Mouse (Mus musculus): ENCODE results near the gene Gngt2.

Gngt2 gene

DNA sequence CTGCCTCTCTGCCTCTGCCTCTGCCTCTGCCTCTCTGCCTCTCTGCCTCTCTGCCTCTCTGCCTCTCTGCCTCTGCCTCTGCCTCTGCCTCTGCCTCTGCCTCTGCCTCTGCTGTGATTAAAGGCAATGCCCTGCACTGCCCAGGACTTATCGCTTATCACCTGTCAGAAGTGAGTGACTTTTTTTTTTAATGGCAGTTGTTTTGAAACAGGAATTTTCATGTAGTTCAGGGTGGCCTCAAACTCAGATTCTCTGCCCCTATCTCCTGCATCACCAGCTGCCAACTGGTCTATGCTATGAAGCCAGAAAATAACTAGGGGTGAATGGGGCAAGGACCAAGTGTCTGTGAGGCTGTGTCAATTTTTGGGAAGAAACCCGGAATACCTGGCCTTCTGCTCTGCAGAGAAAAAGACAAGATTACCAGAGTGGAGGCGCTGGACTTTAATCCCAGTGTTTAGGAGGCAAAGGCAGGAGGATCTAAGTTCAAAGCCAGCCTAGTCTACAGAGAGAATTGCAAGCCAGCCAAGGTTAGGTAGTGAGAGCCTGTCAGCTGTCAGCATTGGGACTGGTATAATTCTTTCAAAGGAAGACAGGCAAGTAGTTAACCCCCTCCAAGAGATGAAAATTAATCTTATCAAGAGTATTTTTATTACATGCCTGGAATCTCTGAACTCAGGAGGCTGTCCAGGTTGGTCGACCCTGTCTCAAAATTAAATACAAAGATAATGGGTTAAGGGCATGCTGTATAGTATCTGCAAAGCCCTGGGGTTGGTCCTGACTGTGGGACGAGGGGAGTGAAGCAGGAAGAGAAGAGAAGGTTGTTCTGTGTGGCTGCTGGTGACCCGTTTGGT lies 10.5 kb upstream of the Gngt2 start:
- no peak for DNase-seq (ENCODE audit: low spot score in 2 of 2)

DNA sequence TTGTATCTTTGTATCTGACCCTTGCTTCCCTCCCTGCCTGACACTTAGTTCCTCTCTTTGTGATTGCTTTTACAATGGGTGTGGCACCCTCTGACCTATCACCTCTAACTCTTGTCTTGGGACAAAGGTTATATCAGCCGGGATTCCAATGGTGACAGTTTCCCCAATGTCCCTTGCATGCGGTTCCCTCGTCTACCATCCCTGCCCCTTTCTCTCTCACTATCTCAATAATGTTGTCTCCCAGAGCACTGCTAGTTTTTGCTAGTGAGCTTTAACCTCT lies 9.9 kb upstream of the Gngt2 start:
- peak in 1 of 2 experiments; percentile 67 for DNase-seq (ENCODE audit: low spot score in 2 of 2)

DNA sequence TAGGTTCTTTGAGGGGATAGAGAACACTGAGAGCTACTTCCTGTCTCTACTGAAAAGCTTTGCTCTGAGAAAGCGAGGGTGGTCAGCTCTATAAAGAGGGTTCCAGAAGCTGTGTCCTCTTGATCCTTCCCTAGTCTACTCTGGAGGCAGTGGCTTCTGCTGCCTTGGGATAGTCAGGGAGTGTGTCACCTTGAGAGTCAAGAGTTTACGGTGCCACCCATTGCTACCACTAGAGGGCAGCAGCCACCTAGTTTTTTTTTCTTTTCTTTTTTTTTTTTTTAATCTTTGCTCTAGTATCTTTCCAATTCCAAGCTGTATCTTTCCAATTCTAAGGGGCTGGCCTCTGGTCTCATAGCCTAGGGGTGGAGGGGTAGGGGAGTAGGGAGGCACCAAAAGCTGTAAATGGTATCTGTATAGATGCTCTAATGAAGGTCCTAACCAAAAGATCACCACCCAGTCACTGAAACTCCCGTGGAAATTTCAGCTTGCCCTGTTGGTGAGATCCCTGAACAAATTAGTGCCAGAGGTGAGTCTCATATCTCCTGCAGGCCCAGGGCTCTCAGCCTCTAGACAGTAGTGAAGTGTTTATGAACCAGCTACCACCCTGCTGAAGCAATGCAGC lies 9.4 kb upstream of the Gngt2 start:
- DNase-seq (ENCODE audit: low spot score in 2 of 2) = peak; percentile 75 to 90

DNA sequence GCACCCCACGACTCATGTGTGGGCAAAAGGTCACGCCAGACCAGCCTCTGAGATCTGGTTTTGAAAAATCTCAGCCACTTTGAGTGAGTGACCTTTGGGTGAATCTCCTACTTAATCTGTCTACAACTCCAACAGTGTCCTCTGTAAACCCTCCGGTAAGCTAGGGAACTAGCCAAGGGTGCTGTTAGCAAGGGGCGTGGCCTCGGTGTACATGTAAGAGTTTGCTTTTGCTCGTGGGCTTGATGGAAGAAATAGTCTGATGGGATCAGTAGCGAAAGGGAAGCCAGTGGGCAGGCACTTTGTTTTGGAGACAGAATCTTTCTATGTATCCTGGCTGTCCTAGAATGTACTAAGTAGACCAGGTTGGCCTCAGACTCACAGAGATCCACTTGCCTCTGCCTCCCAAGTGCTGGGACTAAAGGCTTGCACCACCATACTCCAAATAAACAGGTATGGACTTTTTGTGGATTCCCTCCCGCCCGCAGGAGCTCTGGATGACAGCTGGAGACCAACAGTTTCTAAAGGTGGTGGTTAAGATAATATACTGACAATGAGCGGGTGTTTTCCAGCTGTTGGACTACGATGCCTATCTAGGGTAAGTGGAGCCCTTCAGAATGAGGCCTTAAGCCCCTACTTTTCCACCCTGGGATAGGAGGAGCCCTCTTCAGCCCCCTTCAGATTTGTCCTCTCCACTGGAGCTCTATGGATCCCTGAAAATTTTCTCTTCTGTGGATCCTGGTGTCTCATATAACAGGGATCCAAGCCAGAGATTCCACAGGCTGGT lies 8.6 kb upstream of the Gngt2 start:
- DNase-seq (ENCODE audit: low spot score in 2 of 2) = no peak

DNA sequence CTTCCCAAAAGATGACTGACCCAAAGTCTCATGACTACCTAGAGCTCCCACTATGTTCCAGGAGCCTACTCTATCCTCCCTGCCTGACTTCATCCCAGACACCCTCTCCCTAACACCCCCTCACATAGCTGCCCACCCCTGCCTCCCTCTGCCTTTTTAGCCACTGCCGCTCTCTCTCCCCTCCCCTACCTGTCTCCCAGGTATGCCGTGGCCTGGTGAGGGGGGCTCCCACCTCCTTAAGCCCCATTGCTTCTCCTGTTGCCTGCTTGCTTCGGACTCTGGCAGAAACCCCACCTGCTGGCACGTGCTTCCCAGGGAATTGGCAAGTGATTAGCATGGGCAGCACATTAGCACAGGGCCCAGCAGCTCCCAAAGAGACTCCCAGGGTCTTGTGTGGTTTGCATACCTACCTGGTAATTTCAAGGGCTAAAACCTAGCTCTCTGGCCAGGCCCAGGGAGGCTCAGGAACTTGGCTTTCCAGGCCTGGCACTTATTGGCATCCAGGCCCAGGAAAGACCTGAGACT lies 7.4 kb upstream of the Gngt2 start:
- peak in 1 of 2 experiments; percentile 65 for DNase-seq (ENCODE audit: low spot score in 2 of 2)

DNA sequence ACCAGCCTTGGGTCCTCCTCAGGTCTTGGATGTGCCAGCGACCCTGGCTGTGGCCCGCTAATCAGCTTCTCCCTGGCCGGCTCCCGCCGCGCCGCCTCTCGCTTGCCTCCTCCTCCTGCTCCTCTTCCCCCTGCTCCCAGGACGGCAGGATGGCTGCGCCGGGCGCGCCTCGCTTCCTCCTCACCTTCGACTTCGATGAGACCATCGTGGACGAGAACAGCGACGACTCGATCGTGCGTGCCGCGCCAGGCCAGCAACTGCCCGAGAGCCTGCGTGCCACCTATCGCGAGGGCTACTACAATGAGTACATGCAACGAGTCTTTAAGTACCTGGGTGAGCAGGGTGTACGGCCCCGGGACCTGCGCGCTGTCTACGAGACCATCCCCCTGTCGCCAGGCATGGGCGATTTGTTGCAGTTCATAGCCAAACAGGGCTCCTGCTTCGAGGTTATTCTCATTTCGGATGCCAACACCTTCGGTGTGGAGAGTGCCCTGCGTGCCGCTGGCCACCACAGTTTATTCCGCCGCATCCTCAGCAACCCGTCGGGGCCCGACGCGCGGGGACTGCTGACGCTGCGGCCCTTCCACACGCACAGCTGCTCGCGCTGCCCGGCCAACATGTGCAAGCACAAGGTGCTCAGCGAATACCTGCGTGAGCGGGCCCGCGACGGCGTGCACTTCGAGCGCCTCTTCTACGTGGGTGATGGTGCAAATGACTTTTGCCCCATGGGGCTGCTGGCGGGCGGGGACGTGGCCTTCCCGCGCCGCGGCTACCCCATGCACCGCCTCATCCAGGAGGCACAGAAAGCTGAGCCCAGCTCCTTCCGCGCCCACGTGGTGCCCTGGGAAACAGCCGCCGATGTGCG lies 6.4 kb upstream of the Gngt2 start:
- DNase-seq (ENCODE audit: low spot score in 2 of 2) = peak in 1 of 2 experiments; percentile 76

DNA sequence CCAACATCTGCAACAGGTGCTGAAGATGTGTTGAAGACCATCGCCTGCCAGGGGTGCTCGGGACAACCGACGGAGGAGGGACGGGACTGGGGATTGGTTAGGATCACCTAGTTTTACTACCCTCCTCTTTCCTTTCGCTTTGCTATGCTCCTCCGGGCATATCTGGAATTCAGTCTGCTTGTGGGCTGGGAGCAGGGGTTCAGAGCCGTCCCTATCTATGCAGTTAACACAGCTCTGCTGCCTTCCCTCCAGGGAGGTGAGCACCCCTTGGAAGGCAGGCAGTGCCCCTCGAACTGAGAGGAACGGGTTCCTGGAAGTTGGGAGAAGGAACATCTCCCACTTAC lies 5.8 kb upstream of the Gngt2 start:
- DNase-seq (ENCODE audit: low spot score in 2 of 2) = no peak

DNA sequence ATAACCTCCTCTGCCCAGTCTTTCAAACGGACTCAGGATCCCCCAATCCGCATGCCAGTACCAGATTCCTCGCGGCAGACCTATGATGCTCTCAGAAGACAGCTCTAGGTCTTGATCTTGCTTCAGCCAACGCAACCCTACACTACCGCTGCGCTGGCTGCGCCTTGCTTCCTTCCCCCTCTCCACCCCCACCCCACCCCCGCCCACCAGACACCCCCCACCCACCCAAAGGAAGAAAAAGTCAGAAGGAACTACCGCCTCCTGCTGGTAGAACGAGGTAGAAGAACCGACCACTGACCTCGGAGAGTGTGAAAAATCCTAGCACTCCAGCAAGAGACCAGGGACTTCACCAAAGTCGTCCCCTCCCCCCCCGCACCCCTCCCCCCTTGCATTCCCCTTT lies 5.4 kb upstream of the Gngt2 start:
- no peak for DNase-seq (ENCODE audit: low spot score in 2 of 2)

DNA sequence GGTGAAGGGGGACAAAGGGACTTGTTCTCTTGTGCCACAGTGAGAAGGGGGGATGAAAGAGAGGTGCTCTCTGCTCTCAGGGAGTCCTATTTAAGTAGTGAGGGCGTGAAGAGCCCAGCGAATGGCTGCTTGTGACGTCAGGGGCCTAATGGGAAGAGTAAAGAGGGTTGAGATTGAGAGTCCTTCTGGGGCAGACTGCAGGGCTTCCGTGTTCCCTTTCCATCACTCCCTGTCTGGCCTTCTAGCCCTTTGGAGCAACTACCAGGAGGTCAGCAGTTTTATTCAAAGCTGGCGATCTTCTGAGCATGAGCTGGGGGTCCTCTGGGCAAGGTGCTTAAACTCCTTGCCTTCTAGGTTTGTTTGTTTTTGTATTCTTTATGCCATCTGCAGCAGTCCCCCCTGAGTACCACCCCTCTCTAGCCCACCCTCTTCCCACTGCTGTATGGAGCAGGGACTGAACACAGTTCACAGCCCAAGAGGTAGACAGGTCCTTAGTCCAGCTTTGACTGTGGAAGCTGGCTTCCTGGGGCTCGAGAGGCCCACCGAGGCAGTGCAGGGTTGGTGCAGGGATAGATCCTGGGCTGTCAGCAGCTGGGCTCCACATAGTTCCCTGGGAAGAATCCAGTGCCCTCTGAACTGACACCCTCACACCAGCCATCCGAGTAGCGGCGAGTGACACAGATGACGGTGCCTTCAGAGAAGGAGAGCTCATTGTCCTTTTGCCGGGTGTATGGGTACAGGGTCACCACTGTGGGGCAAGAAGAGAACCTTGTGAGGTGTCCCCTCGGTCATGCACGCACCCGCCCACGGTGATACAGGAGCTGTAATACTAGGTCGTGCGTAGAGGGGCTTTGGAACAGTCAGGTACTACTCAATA lies 4.6 kb upstream of the Gngt2 start:
- DNase-seq (ENCODE audit: low spot score in 2 of 2) = peak in 1 of 2 experiments; percentile 62

DNA sequence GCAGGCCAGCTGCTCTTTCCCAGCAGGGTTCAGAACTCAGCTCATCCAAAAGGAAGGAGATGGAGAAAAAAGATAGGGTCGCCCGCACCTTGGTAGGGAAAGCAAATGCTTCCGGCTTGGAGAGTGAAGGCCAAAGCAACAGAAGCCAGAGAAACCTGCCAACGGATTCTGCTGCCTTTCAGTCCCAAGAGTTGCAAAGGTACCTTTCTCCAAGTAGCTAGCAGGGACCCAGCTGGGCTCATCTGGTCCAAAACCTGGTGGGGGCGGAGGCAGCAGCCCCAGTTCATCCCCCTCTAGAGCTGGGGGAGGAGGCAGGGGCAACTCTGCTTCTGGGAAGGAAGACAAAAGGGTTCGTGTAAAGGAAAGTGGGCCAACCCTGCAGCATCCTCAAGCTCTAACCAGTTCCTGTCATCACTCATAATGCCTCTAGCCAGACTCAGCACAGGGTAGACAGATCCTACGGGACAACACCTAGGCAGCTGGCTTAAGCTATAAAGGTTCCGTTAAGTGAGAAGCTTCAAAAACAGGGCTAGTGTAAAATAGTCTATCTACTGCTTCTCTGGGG lies 3.9 kb upstream of the Gngt2 start:
- peak in 1 of 2 experiments; percentile 63 for DNase-seq (ENCODE audit: low spot score in 2 of 2)

DNA sequence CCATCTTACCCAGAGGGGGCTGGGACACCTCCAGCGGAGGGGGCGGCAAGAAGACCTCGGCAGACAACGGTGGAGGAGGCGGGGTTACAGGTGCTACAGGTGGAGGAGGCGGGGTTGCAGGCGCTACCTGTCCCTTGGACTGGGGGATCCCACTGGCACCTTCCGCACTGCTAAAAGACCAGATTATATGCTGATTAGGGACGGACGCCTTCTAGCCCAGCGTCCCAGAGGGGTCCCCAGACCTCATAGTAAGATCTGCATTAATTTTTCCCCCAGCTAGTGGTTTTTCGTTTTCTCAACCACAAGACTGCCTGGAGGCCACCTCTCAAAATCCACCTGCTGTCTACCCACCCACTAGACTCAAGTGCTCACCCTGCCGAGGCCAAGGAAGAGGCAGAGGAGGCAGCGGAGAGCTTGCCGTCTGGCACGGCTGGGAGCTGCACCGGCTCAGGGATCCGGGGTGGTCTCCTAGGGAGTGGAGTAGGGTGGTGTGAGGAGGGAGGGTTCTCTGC lies 3.3 kb upstream of the Gngt2 start:
- DNase-seq (ENCODE audit: low spot score in 2 of 2) = peak in 1 of 2 experiments; percentile 68

DNA sequence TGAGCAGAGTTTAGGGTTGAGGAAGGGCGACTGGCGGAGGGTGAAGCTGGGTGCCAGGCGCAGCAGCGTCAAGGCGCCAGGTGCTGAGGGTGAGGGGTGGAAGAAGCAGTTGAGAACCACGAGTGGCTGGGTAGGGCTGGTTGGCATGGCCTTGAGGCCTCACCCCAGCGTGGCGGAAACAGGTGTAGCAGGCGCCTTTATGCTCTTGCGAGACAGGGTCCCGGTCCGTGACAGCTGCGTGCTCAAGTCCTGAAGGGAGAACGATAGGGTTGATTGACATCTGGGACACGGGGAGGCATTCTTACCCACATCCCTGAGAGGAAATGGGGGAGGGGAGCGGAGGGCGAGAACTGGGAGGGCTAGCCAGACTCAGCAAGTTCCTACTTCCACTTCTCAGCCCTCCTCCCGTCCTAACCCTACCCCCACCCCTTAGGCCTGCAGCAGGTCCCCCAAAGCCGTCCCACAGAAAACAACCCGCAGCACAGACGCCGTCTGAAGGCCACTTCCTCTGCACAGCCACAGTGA lies 2.8 kb upstream of the Gngt2 start:
- DNase-seq (ENCODE audit: low spot score in 2 of 2) = peak; percentile 72 to 83

DNA sequence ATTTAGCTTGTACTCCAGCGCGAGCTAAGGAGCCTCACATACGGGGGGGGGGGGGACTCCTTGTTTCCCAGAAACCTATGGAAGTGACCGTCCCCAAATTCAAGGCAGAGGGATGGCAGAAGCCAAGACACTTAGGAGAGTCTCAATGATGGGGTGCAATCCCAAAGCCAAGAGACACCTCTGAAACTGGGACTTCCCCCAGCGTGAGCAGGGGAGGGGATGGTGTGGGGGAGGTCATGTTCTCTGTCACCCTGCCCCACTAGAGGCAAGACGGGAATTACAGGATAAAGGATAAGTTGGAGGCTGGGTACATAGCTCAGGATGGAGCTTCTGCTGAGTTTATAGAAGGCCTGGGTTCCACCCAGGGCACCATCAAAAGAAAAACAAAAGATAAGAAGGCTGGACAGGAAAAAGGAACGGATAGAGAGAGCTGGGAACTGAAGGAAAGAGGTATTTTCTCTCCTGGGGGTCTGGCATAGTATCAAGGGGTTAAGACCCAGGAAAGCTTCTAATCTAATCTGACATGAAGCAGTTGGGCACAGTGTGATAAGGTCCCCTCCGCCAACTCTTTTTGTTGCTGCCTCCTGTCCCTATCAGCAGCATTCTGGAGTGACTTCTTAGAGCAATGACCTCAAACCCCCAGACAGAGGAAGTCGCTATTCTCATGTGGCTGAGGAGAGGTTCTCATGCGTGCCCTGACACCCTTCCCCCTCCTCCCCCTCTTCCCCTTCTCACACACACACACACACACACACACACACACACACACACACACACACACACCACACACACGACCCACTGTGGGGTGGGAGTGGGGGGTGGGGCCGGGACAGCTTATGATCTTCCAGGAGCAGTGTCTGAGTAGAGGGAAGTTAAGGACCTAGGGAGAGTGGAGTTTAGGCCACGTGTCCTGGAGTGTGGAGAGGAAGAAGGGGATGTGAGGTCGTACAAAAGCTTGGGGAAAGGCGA lies 2.0 kb upstream of the Gngt2 start:
- peak; percentile 60 to 70 for DNase-seq (ENCODE audit: low spot score in 2 of 2)

DNA sequence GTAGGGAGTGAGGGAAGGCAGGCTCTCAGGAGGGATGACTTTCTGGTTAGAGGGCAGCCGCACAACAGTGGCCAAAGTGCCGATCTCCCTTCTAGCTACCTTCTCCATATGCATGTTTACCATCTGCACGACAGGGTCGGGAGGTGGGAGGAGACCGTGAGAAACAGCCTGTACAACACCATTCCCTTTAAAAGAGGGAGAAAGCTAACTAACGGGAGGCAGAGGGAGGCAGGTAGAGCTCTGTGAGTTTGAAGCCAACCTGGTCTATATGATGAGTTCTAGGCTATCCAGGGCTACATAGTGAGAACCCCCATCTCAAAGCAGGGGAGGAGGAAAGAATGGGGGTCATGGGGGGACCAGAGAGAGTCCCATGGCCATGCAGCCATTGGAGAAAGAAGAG lies 1.2 kb upstream of the Gngt2 start:
- no peak for DNase-seq (ENCODE audit: low spot score in 2 of 2)

DNA sequence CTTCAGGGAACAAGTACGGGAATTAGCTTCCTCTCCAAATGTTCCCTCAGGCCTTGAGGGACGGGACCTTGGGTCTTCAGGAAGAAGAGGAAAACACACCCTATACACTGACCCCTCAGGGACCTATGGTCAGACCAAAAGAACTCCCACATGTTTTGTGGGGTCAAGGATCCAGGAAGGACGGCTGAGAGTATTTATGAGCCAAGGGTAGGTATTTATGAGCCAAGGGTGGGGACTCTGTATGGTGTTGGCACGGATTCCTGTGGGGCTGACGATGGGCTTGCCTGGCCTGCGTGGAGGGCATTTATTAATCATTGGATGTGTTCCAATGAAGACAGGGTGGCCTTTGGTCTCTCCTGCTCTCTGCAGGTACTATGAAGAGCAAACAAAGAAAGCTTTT lies 583 bp upstream of the Gngt2 start:
- no peak for DNase-seq (ENCODE audit: low spot score in 2 of 2)

DNA sequence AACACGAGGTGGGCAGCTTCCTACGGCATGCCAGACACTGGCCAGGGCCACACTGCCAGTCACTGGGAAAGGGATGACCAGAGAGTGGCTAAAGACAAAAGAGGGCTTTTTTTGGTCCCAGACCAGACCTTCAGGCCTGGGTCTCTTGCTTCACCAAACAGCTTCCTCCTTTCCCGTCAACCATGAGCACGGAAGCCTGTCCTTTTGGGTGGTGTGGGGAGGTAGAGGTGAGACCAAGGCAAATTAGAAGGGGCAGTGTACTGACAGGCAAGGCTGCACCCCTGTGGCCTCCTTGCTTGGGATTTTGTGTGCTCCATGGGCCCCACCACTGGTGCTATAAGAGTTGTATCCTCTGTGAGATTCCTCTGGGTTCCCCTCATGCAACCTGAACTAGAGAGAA lies 1.6 kb downstream of the Gngt2 start:
- DNase-seq (ENCODE audit: low spot score in 2 of 2) = peak in 1 of 2 experiments; percentile 64

DNA sequence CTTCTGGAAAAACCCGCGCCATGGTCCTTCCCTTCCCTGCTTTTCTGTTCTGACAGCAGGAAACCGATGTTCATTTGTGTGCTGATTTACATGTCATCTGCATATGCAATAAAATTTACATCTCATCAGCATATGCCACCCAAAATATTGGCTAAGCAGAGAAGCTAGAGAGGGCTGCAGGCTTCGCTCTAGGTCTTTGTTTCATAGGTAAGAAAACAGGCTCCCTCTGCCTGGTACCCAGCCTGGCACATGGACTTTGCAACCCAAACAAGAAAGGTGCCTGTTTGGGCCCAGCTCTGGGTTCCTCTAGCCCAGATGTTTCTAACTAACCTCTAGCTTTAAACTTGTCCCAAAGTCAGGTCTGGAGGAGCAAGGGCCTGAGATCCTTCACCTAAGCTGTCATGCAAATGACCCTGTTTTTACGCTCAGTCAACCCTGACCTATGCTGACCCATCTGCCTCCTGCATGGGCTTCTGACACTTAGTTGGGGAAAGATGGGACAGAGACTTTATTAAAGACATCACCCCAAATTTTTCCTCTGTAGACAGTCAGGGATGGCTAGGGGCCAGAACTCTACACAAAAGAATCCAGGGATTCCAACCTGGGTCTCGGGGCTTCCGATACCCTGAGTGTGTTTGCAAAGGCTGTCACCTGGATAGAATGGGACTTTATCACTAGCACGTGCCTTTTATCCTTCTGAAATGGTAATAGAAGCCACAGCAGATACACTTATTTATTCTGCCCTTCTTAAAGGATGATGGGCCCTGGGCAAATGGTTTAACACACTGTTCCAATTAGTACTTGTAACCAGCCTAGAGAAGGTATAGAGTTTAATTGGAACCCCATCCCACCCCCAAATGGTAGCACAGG lies 2.2 kb downstream of the Gngt2 start:
- peak in 1 of 2 experiments; percentile 60 for DNase-seq (ENCODE audit: low spot score in 2 of 2)

Data from spleen, postnatal 4 days (tissue).